Mouse (Mus musculus): ENCODE data around the gene Sec14l5. TPM values are rescaled to one million over a fixed set of nuclear protein-coding genes. Genes with fewer than 3 reads are reported as not detected.

The Sec14l5 gene
- total and polyA plus RNA-seq, 3 experiments, result 0.03 TPM; not detected in 2

DNA sequence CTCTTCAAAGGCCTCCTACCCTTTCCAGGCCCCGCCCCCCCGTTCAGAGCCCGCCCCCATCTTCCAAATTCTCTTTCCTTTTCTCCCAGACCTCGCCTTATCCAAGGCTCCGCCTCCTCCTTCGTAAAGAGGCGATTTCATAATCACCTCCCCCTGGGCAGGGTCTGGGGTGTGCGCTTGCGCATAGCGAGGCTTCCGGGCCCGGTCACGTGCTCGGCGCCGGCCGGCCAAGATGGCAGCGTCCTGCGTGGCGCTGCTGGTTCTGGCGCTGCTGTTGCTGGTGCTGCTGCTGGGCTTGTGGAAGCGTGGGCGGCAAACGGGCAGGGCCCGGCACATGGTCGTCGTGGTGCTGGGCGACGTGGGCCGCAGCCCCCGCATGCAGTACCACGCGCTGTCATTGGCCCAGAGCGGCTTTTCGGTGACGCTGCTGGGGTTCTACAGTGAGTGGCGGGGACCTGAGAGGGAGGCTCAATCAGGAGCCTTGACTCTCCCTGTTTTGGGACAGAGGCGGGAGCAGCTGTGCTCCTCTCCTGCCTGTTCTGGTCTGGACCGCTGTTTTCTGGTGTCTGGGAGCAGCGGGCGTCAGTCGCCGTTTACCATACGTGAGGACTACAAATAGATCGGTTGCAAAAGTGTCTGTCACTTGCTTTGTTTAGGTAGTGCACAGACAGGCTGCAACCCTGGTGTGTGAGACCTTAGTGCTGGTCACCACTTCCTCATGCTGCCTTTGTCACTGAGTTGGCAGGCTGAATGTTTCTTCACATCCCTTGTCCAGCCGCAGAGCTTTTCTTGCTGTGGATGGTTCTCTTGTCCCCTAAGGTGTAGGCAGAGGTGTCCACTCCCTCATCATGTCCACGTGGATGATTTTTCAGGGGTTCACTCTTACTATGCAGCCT, 86.8 kb downstream of the Sec14l5 start, which contains the start of gene Alg1:
Gene Alg1, plus strand, starts transcription at position 204 of the 896 bp plus-strand sequence.
- H3K4me1 ChIP-seq (ENCODE audit: control insufficient read depth in 1 of 2, insufficient read depth in 2 of 2, low read length in 2 of 2), result peaks cover 4 to 10% of the 10 kb centered on the region in 2 experiments
- TF ChIP-seq MYB (IDR thresholded peaks at IDR 0.05; ENCODE audit: low read depth, low read length) (no peak), ZC3H11A (IDR thresholded peaks at IDR 0.05; ENCODE audit: low read depth, low read length) (no peak), EP300 (IDR thresholded peaks at IDR 0.05; ENCODE audit: low read depth in 1 of 2, low read length in 2 of 2) (0 out of 4 replicates have a peak, but pooled peaks of 1 of the 2 experiments have one; percentile 13), MAZ (IDR thresholded peaks at IDR 0.05; ENCODE audit: low read depth, low read length) (no peak), ELF1 (IDR thresholded peaks at IDR 0.05; ENCODE audit: low read depth, low read length) (peak; percentile 86), POLR2AphosphoS2 (IDR thresholded peaks at IDR 0.05; ENCODE audit: low read length) (peak; percentile 88; the same call in 1 of the 2 replicates), POLR2AphosphoS5 (IDR thresholded peaks at IDR 0.05; ENCODE audit: borderline replicate concordance, low read depth, low read length) (no peak), SMC3 (IDR thresholded peaks at IDR 0.05; ENCODE audit: low read depth, low read length) (no peak), USF2 (IDR thresholded peaks at IDR 0.05; ENCODE audit: borderline replicate concordance in 1 of 2, insufficient read depth in 1 of 2, low read depth in 1 of 2, low read length in 2 of 2) (peak; percentile 75 to 86), TAL1 (IDR thresholded peaks at IDR 0.05; ENCODE audit: low read length) (no peak), GABPA (IDR thresholded peaks at IDR 0.05; ENCODE audit: low read depth, low read length) (no peak), MAX (IDR thresholded peaks at IDR 0.05; ENCODE audit: low read length) (peak; percentile 97), ZMIZ1 (IDR thresholded peaks at IDR 0.05; ENCODE audit: low read depth, low read length) (peak; percentile 75; the same call in 1 of the 2 replicates), CHD2 (IDR thresholded peaks at IDR 0.05; ENCODE audit: low read length) (no peak), ZNF384 (IDR thresholded peaks at IDR 0.05; ENCODE audit: low read depth, low read length) (no peak), MAFK (IDR thresholded peaks at IDR 0.05; ENCODE audit: borderline replicate concordance, low read depth, low read length) (no peak), ETS1 (IDR thresholded peaks at IDR 0.05; ENCODE audit: low read depth, low read length) (peak; percentile 37; the same call in 1 of the 2 replicates), BHLHE40 (IDR thresholded peaks at IDR 0.05; ENCODE audit: borderline replicate concordance, low read depth, low read length) (peak; percentile 96), TBP (IDR thresholded peaks at IDR 0.05; ENCODE audit: low read depth, low read length) (peak; percentile 67; the same call in 1 of the 2 replicates), USF1 (IDR thresholded peaks at IDR 0.05; ENCODE audit: low read depth, low read length) (peak; percentile 99), CTCF (IDR thresholded peaks at IDR 0.05 in 2 of 3, conservative IDR thresholded peaks at IDR 0.05 in 1 of 3; ENCODE audit: control insufficient read depth in 1 of 3, insufficient read depth in 1 of 3, low read depth in 2 of 3, low read length in 3 of 3, poor library complexity in 1 of 3, severe bottlenecking in 1 of 3) (no peak), E2F4 (IDR thresholded peaks at IDR 0.05; ENCODE audit: borderline replicate concordance, low read depth, low read length) (no peak; the same call in 1 of the 2 replicates), UBTF (IDR thresholded peaks at IDR 0.05; ENCODE audit: borderline replicate concordance, insufficient read depth, low read depth, low read length) (no peak), JUND (IDR thresholded peaks at IDR 0.05; ENCODE audit: low read depth, low read length) (no peak), CHD1 (IDR thresholded peaks at IDR 0.05; ENCODE audit: low read depth, low read length) (no peak), TCF12 (IDR thresholded peaks at IDR 0.05; ENCODE audit: low read depth, low read length) (peak; percentile 52), GATA1 (IDR thresholded peaks at IDR 0.05; ENCODE audit: low read depth, low read length) (no peak), HCFC1 (IDR thresholded peaks at IDR 0.05; ENCODE audit: low read depth, low read length) (peak; percentile 84), MYC (IDR thresholded peaks at IDR 0.05; ENCODE audit: low read depth, low read length) (peak; percentile 90), KAT2A (conservative IDR thresholded peaks at IDR 0.05; ENCODE audit: low read depth, low read length) (no peak), ZKSCAN1 (IDR thresholded peaks at IDR 0.05; ENCODE audit: low read depth, low read length) (no peak), RAD21 (IDR thresholded peaks at IDR 0.05; ENCODE audit: low read depth, low read length) (no peak), SIN3A (IDR thresholded peaks at IDR 0.05; ENCODE audit: low read length) (peak; percentile 95), NRF1 (IDR thresholded peaks at IDR 0.05; ENCODE audit: insufficient read depth, low read depth, low read length, poor library complexity, severe bottlenecking) (peak; percentile 86)

More for the DNA sequence above, 86.8 kb downstream of the Sec14l5 start, which contains the start of gene Alg1:
- H3K9ac ChIP-seq (ENCODE audit: control insufficient read depth, low read depth, low read length, poor library complexity, severe bottlenecking), result peak within 1 kb of the TSS; percentile 88
- DNase-seq (ENCODE audit: low read depth, low spot score), result peak; percentile 98
- no peaks in the 10 kb centered on the region for H3K9me3 ChIP-seq (replicated peaks; ENCODE audit: insufficient read depth, low read length)
- H3K27ac ChIP-seq (ENCODE audit: control insufficient read depth, low read depth, low read length), result peak within 1 kb of the TSS; percentile 54
- H3K4me3 ChIP-seq (ENCODE audit: control insufficient read depth in 1 of 2, insufficient read depth in 1 of 2, low read depth in 2 of 2, low read length in 2 of 2), result peak within 1 kb of the TSS; percentile 83 to 96
- H3K27me3 ChIP-seq (ENCODE audit: control insufficient read depth in 1 of 2, insufficient read depth in 2 of 2, low read length in 2 of 2), result no peaks in the 10 kb centered on the region
- H3K36me3 ChIP-seq (ENCODE audit: control insufficient read depth in 1 of 2, insufficient read depth in 2 of 2, low read length in 2 of 2), result peaks cover 0 to 13% of the 10 kb centered on the region in 2 experiments; a peak in 2 of 4 replicates
- peaks cover 7% of the 10 kb centered on the region for H3K79me2 ChIP-seq (ENCODE audit: control insufficient read depth, insufficient read depth, low read length, poor library complexity)
